Mouse (Mus musculus): ENCODE measurements around the gene Tspear.
"Not testable (repeated sequence)": the region's sequence is repeated elsewhere in the genome, so short reads cannot be mapped to it uniquely, and the experiment has no call there.

Gene Tspear

GRCm38 (mm10) chr10:77685895-77686664 lies at the start of gene Tspear:
TSS of gene Tspear (plus strand) at chr10:77686569.
- no peak for DNase-seq

GRCm38 (mm10) chr10:77638956-77639355 lies 47.4 kb upstream of the Tspear start:
- DNase-seq: no peak

GRCm38 (mm10) chr10:77643160-77643559 lies 43.2 kb upstream of the Tspear start:
- DNase-seq: no peak

GRCm38 (mm10) chr10:77645571-77645970 lies 40.8 kb upstream of the Tspear start:
- no peak for DNase-seq

GRCm38 (mm10) chr10:77647461-77647860 lies 38.9 kb upstream of the Tspear start:
- DNase-seq: no peak

- no peak for DNase-seq
Measured at GRCm38 (mm10) chr10:77647901-77648300, 38.5 kb upstream of the Tspear start.

GRCm38 (mm10) chr10:77652046-77652445 lies 34.3 kb upstream of the Tspear start:
- peak in 1 of 2 experiments; percentile 33 for DNase-seq

- DNase-seq: no peak
Measured at GRCm38 (mm10) chr10:77658286-77658994, 27.9 kb upstream of the Tspear start.

GRCm38 (mm10) chr10:77663949-77664665 lies 22.3 kb upstream of the Tspear start:
- no peak for DNase-seq

- no peak for DNase-seq
Measured at GRCm38 (mm10) chr10:77666342-77666741, 20.0 kb upstream of the Tspear start.

GRCm38 (mm10) chr10:77667402-77667801 lies 19.0 kb upstream of the Tspear start:
- no peak for DNase-seq

GRCm38 (mm10) chr10:77670710-77671109 lies 15.7 kb upstream of the Tspear start:
- DNase-seq: no peak

- no peak for DNase-seq
Measured at GRCm38 (mm10) chr10:77671519-77671918, 14.8 kb upstream of the Tspear start.

- peak; percentile 20 to 32 for DNase-seq
Measured at GRCm38 (mm10) chr10:77673765-77674164, 12.6 kb upstream of the Tspear start.

- DNase-seq: no peak
Measured at GRCm38 (mm10) chr10:77677562-77677961, 8.8 kb upstream of the Tspear start.

- DNase-seq: no peak
Measured at GRCm38 (mm10) chr10:77682994-77683393, 3.4 kb upstream of the Tspear start.

GRCm38 (mm10) chr10:77684181-77684580 lies 2.2 kb upstream of the Tspear start:
- DNase-seq: no peak

- DNase-seq: no peak
Measured at GRCm38 (mm10) chr10:77687021-77687420, 652 bp downstream of the Tspear start.

- not testable (repeated sequence) for DNase-seq
Measured at GRCm38 (mm10) chr10:77690356-77690807, 4.0 kb downstream of the Tspear start, which contains the start of gene Gm19402. TSS of gene Gm19402 (minus strand) at chr10:77690757.

GRCm38 (mm10) chr10:77697133-77697532 lies 10.8 kb downstream of the Tspear start, which contains the start of gene Gm9508:
TSS of gene Gm9508 (minus strand) at chr10:77697233.
- no peak for DNase-seq

- no peak for DNase-seq
Measured at GRCm38 (mm10) chr10:77706326-77706725, 20.0 kb downstream of the Tspear start, which contains the start of gene Gm10272. TSS of gene Gm10272 (plus strand) at chr10:77706626.

GRCm38 (mm10) chr10:77709831-77710230 lies 23.5 kb downstream of the Tspear start:
- no peak for DNase-seq

GRCm38 (mm10) chr10:77711157-77711556 lies 24.8 kb downstream of the Tspear start, which contains the start of gene Gm10024:
TSS of gene Gm10024 (plus strand) at chr10:77711457.
- not testable (repeated sequence) for DNase-seq
